Mouse (Mus musculus) liver, embryonic 14.5 days (tissue): Measurements from ENCODE around the gene Fbxo17.

ENCODE experiments used
- CTCF ChIP-seq: IDR thresholded peaks from 2 replicates; pipeline ENCODE4 v1.5.1; 2016; ENCODE audit warnings: antibody characterized with exemption, low read depth, control low read depth
- EP300 ChIP-seq: IDR thresholded peaks from 2 replicates; pipeline ENCODE4 v1.6.1; 2016; ENCODE audit warnings: antibody characterized with exemption, low read depth

- TF ChIP-seq CTCF (no peak), EP300 (no peak)
Observed at GRCm38 (mm10) chr7:28692545-28693320, 23.9 kb upstream of the Fbxo17 start, which contains the start of gene Fbxo27.
